Mouse (Mus musculus): Measurements from ENCODE around the gene Mst1.

The Mst1 gene

GRCm38 (mm10) chr9:108133478-108133877 lies 53.2 kb downstream of the Mst1 start:
- DNase-seq = peak; percentile 79 to 83

All from cerebellum, postnatal 14 days (tissue).